Mouse (Mus musculus): Measurements from ENCODE around the gene Aox4. TPM values are rescaled to one million over a fixed set of nuclear protein-coding genes. Genes with fewer than 3 reads are reported as not detected.

Aox4 gene
- polyA plus RNA-seq, 1 experiment, result not detected

- Histone ChIP-seq H3K27me3 (ENCODE audit: control insufficient read depth) (no peaks in the 10 kb centered on the region), H3K36me3 (ENCODE audit: control insufficient read depth) (no peaks in the 10 kb centered on the region), H3K4me1 (ENCODE audit: control insufficient read depth) (no peaks in the 10 kb centered on the region), H3K9me3 (ENCODE audit: control insufficient read depth, low read length) (peaks cover 2% of the 10 kb centered on the region; the same call in 1 of the 2 replicates), H3K4me3 (replicated peaks) (no peak overlapping the region)
- TF ChIP-seq GATA1 (IDR thresholded peaks at IDR 0.05; ENCODE audit: low read length), result no peak
- TF ChIP-seq TAL1 (IDR thresholded peaks at IDR 0.05; ENCODE audit: low read length), result no peak
Observed at GRCm38 (mm10) chr1:58215353-58215752, 5.2 kb downstream of the Aox4 start.

GRCm38 (mm10) chr1:58215956-58216532 lies 5.8 kb downstream of the Aox4 start:
- Histone ChIP-seq H3K36me3 (ENCODE audit: control insufficient read depth) (no peaks in the 10 kb centered on the region), H3K4me1 (ENCODE audit: control insufficient read depth) (no peaks in the 10 kb centered on the region), H3K4me3 (replicated peaks) (no peak overlapping the region), H3K9me3 (ENCODE audit: control insufficient read depth, low read length) (peaks cover 2% of the 10 kb centered on the region; the same call in 1 of the 2 replicates), H3K27me3 (ENCODE audit: control insufficient read depth) (no peaks in the 10 kb centered on the region)
- no peak for TF ChIP-seq TAL1 (IDR thresholded peaks at IDR 0.05; ENCODE audit: low read length)
- no peak for TF ChIP-seq GATA1 (IDR thresholded peaks at IDR 0.05; ENCODE audit: low read length)

GRCm38 (mm10) chr1:58221070-58221469 lies 10.9 kb downstream of the Aox4 start:
- H3K9me3 ChIP-seq (ENCODE audit: control insufficient read depth, low read length), result no peaks in the 10 kb centered on the region
- H3K27me3 ChIP-seq (ENCODE audit: control insufficient read depth), result no peaks in the 10 kb centered on the region
- no peak for TF ChIP-seq TAL1 (IDR thresholded peaks at IDR 0.05; ENCODE audit: low read length)
- TF ChIP-seq GATA1 (IDR thresholded peaks at IDR 0.05; ENCODE audit: low read length), result no peak
- H3K36me3 ChIP-seq (ENCODE audit: control insufficient read depth), result no peaks in the 10 kb centered on the region
- no peak overlapping the region for H3K4me3 ChIP-seq (replicated peaks)
- H3K4me1 ChIP-seq (ENCODE audit: control insufficient read depth), result no peaks in the 10 kb centered on the region

GRCm38 (mm10) chr1:58221879-58222278 lies 11.7 kb downstream of the Aox4 start:
- TF ChIP-seq TAL1 (IDR thresholded peaks at IDR 0.05; ENCODE audit: low read length) (no peak), GATA1 (IDR thresholded peaks at IDR 0.05; ENCODE audit: low read length) (no peak)
- Histone ChIP-seq H3K4me3 (replicated peaks) (no peak overlapping the region), H3K27me3 (ENCODE audit: control insufficient read depth) (no peaks in the 10 kb centered on the region), H3K36me3 (ENCODE audit: control insufficient read depth) (no peaks in the 10 kb centered on the region), H3K9me3 (ENCODE audit: control insufficient read depth, low read length) (no peaks in the 10 kb centered on the region), H3K4me1 (ENCODE audit: control insufficient read depth) (no peaks in the 10 kb centered on the region)

GRCm38 (mm10) chr1:58228086-58228485 lies 17.9 kb downstream of the Aox4 start:
- Histone ChIP-seq H3K4me1 (ENCODE audit: control insufficient read depth) (no peaks in the 10 kb centered on the region), H3K27me3 (ENCODE audit: control insufficient read depth) (no peaks in the 10 kb centered on the region), H3K36me3 (ENCODE audit: control insufficient read depth) (no peaks in the 10 kb centered on the region), H3K9me3 (ENCODE audit: control insufficient read depth, low read length) (no peaks in the 10 kb centered on the region), H3K4me3 (replicated peaks) (no peak overlapping the region)
- TF ChIP-seq GATA1 (IDR thresholded peaks at IDR 0.05; ENCODE audit: low read length) (no peak), TAL1 (IDR thresholded peaks at IDR 0.05; ENCODE audit: low read length) (no peak)

- Histone ChIP-seq H3K36me3 (ENCODE audit: control insufficient read depth) (no peaks in the 10 kb centered on the region), H3K4me3 (replicated peaks) (no peak overlapping the region), H3K4me1 (ENCODE audit: control insufficient read depth) (no peaks in the 10 kb centered on the region), H3K27me3 (ENCODE audit: control insufficient read depth) (no peaks in the 10 kb centered on the region), H3K9me3 (ENCODE audit: control insufficient read depth, low read length) (no peaks in the 10 kb centered on the region)
- no peak for TF ChIP-seq GATA1 (IDR thresholded peaks at IDR 0.05; ENCODE audit: low read length)
- TF ChIP-seq TAL1 (IDR thresholded peaks at IDR 0.05; ENCODE audit: low read length), result no peak
Observed at GRCm38 (mm10) chr1:58228916-58229315, 18.7 kb downstream of the Aox4 start.

GRCm38 (mm10) chr1:58229774-58230173 lies 19.6 kb downstream of the Aox4 start:
- Histone ChIP-seq H3K36me3 (ENCODE audit: control insufficient read depth) (no peaks in the 10 kb centered on the region), H3K4me1 (ENCODE audit: control insufficient read depth) (no peaks in the 10 kb centered on the region), H3K9me3 (ENCODE audit: control insufficient read depth, low read length) (no peaks in the 10 kb centered on the region), H3K27me3 (ENCODE audit: control insufficient read depth) (no peaks in the 10 kb centered on the region), H3K4me3 (replicated peaks) (no peak overlapping the region)
- no peak for TF ChIP-seq GATA1 (IDR thresholded peaks at IDR 0.05; ENCODE audit: low read length)

- no peaks in the 10 kb centered on the region for H3K36me3 ChIP-seq (ENCODE audit: control insufficient read depth)
- no peaks in the 10 kb centered on the region for H3K27me3 ChIP-seq (ENCODE audit: control insufficient read depth)
- H3K4me3 ChIP-seq (replicated peaks), result no peak overlapping the region
- TF ChIP-seq GATA1 (IDR thresholded peaks at IDR 0.05; ENCODE audit: low read length), result no peak
- TF ChIP-seq TAL1 (IDR thresholded peaks at IDR 0.05; ENCODE audit: low read length), result no peak
- no peaks in the 10 kb centered on the region for H3K9me3 ChIP-seq (ENCODE audit: control insufficient read depth, low read length)
- H3K4me1 ChIP-seq (ENCODE audit: control insufficient read depth), result no peaks in the 10 kb centered on the region
Observed at GRCm38 (mm10) chr1:58230542-58230941, 20.3 kb downstream of the Aox4 start.

GRCm38 (mm10) chr1:58235405-58235804 lies 25.2 kb downstream of the Aox4 start:
- H3K27me3 ChIP-seq (ENCODE audit: control insufficient read depth), result no peaks in the 10 kb centered on the region
- H3K9me3 ChIP-seq (ENCODE audit: control insufficient read depth, low read length), result no peaks in the 10 kb centered on the region
- H3K4me1 ChIP-seq (ENCODE audit: control insufficient read depth), result no peaks in the 10 kb centered on the region
- H3K4me3 ChIP-seq (replicated peaks), result no peak overlapping the region
- no peaks in the 10 kb centered on the region for H3K36me3 ChIP-seq (ENCODE audit: control insufficient read depth)
- TF ChIP-seq TAL1 (IDR thresholded peaks at IDR 0.05; ENCODE audit: low read length) (no peak), GATA1 (IDR thresholded peaks at IDR 0.05; ENCODE audit: low read length) (no peak)

Data from erythroblast, embryonic 14.5 days (primary cell).